Mouse (Mus musculus): ENCODE results near the gene Pde10a. TPM values are rescaled to one million over a fixed set of nuclear protein-coding genes. Genes with fewer than 3 reads are reported as not detected.

Gene Pde10a
- total and polyA plus RNA-seq, 2 experiments, result 0.28 to 0.56 TPM

- no peak overlapping the region for H3K9ac ChIP-seq (ENCODE audit: low read depth, low read length)
- H3K4me3 ChIP-seq (ENCODE audit: insufficient read depth, low read depth, low read length), result no peak overlapping the region
- no peaks in the 10 kb centered on the region for H3K36me3 ChIP-seq (ENCODE audit: control insufficient read depth, insufficient read depth, low read length)
- 84% methylated on average over 14 of the region's 14 CpGs for whole genome bisulfite sequencing
- no peaks in the 10 kb centered on the region for H3K79me2 ChIP-seq (ENCODE audit: control insufficient read depth, insufficient read depth, low read length)
- no peaks in the 10 kb centered on the region for H3K4me1 ChIP-seq (ENCODE audit: control insufficient read depth, insufficient read depth, low read length)
- H3K27ac ChIP-seq (replicated peaks; ENCODE audit: insufficient read depth, low read depth, low read length), result no peak overlapping the region
- no peak for DNase-seq (ENCODE audit: extremely low read depth, low read depth, low spot score)
- TF ChIP-seq POLR2A (IDR thresholded peaks at IDR 0.05; ENCODE audit: extremely low read depth, insufficient read depth, low read length) (no peak), CTCF (IDR thresholded peaks at IDR 0.05; ENCODE audit: low read depth, low read length) (no peak)
- H3K27me3 ChIP-seq (ENCODE audit: control insufficient read depth, insufficient read depth, low read length), result no peaks in the 10 kb centered on the region
These were observed 16.9 kb downstream of the Pde10a start for GRCm38 (mm10) chr17:8541974-8542538.

DNA sequence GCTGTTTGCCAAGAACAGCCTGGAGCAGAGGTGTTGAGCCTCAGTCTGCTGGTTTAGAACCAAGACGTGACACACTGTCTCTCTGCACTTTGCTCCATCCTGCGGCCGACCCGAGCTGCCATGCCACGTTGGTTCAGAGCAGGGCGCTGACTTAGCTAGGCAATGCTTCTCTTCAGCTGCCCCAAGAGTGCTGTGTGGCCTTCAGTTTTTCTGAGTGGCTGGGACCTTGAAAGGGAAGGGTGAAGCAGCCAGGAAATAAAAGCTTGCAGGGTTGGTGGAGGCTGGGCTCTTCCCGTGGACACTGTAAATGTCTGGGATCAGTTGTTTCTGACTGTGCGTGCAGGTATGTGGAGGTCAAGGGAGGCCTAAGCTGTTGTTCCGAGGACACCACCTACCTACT is 21.2 kb downstream of the Pde10a start:
- Histone ChIP-seq H3K36me3 (ENCODE audit: control insufficient read depth, insufficient read depth, low read length) (no peaks in the 10 kb centered on the region), H3K27ac (replicated peaks; ENCODE audit: insufficient read depth, low read depth, low read length) (no peak overlapping the region), H3K4me1 (ENCODE audit: control insufficient read depth, insufficient read depth, low read length) (no peaks in the 10 kb centered on the region), H3K4me3 (ENCODE audit: insufficient read depth, low read depth, low read length) (no peak overlapping the region), H3K27me3 (ENCODE audit: control insufficient read depth, insufficient read depth, low read length) (no peaks in the 10 kb centered on the region), H3K79me2 (ENCODE audit: control insufficient read depth, insufficient read depth, low read length) (no peaks in the 10 kb centered on the region), H3K9ac (ENCODE audit: low read depth, low read length) (no peak overlapping the region)
- 81% methylated on average over 9 of the region's 9 CpGs for WGBS
- no peak for DNase-seq (ENCODE audit: extremely low read depth, low read depth, low spot score)
- no peak for TF ChIP-seq POLR2A (IDR thresholded peaks at IDR 0.05; ENCODE audit: extremely low read depth, insufficient read depth, low read length)
- TF ChIP-seq CTCF (IDR thresholded peaks at IDR 0.05; ENCODE audit: low read depth, low read length), result no peak

GRCm38 (mm10) chr17:8548733-8549132 is 23.6 kb downstream of the Pde10a start:
- Histone ChIP-seq H3K27me3 (ENCODE audit: control insufficient read depth, insufficient read depth, low read length) (no peaks in the 10 kb centered on the region), H3K36me3 (ENCODE audit: control insufficient read depth, insufficient read depth, low read length) (no peaks in the 10 kb centered on the region), H3K4me1 (ENCODE audit: control insufficient read depth, insufficient read depth, low read length) (no peaks in the 10 kb centered on the region), H3K79me2 (ENCODE audit: control insufficient read depth, insufficient read depth, low read length) (no peaks in the 10 kb centered on the region), H3K27ac (replicated peaks; ENCODE audit: insufficient read depth, low read depth, low read length) (no peak overlapping the region), H3K4me3 (ENCODE audit: insufficient read depth, low read depth, low read length) (no peak overlapping the region), H3K9ac (ENCODE audit: low read depth, low read length) (no peak overlapping the region)
- 81% methylated on average over 4 of the region's 4 CpGs for WGBS
- DNase-seq (ENCODE audit: extremely low read depth, low read depth, low spot score), result no peak
- TF ChIP-seq CTCF (IDR thresholded peaks at IDR 0.05; ENCODE audit: low read depth, low read length), result no peak
- TF ChIP-seq POLR2A (IDR thresholded peaks at IDR 0.05; ENCODE audit: extremely low read depth, insufficient read depth, low read length), result no peak

GRCm38 (mm10) chr17:8551641-8552040 is 26.5 kb downstream of the Pde10a start:
- DNase-seq (ENCODE audit: extremely low read depth, low read depth, low spot score), result no peak
- no peak overlapping the region for H3K9ac ChIP-seq (ENCODE audit: low read depth, low read length)
- H3K36me3 ChIP-seq (ENCODE audit: control insufficient read depth, insufficient read depth, low read length), result no peaks in the 10 kb centered on the region
- 78% methylated on average over 3 of the region's 3 CpGs for WGBS
- no peaks in the 10 kb centered on the region for H3K4me1 ChIP-seq (ENCODE audit: control insufficient read depth, insufficient read depth, low read length)
- no peak overlapping the region for H3K4me3 ChIP-seq (ENCODE audit: insufficient read depth, low read depth, low read length)
- no peaks in the 10 kb centered on the region; the same call in 1 of the 2 replicates for H3K27me3 ChIP-seq (ENCODE audit: control insufficient read depth, insufficient read depth, low read length)
- TF ChIP-seq POLR2A (IDR thresholded peaks at IDR 0.05; ENCODE audit: extremely low read depth, insufficient read depth, low read length) (no peak), CTCF (IDR thresholded peaks at IDR 0.05; ENCODE audit: low read depth, low read length) (no peak)
- H3K27ac ChIP-seq (replicated peaks; ENCODE audit: insufficient read depth, low read depth, low read length), result no peak overlapping the region
- no peaks in the 10 kb centered on the region for H3K79me2 ChIP-seq (ENCODE audit: control insufficient read depth, insufficient read depth, low read length)

DNA sequence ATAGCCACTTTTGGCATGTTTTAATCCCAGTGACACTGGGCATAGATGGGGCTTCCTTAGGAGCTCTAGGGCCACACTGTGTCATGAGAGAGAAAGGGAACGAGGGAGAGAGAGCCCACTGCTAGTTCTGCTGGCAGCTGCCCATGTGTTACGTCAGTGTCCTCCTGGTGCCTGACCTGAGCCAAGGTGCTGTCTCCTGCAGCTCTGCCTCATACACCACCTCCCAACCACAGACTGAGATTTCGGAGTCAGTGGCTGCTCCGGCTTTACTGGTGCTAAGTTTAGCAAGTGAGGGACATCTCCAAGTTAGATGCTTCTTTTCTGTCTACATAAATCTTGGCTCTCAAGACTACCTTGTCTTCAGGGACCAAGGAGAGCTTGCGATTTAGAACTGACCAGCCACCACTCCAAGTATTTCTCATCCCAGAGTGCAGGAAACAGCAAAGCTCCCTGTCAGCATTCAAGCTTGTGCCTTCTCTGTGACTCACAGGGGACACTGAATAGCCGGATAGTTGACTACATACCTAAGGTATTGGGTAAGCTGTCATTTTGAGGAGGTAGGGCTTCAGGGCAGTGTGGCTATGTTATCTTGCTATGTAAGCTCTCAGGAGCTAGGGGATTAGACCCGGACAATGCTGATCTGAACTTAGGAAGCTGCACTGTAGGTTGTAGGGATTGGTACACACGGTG is 27.3 kb downstream of the Pde10a start:
- 69% methylated on average over 8 of the region's 8 CpGs for WGBS

DNA sequence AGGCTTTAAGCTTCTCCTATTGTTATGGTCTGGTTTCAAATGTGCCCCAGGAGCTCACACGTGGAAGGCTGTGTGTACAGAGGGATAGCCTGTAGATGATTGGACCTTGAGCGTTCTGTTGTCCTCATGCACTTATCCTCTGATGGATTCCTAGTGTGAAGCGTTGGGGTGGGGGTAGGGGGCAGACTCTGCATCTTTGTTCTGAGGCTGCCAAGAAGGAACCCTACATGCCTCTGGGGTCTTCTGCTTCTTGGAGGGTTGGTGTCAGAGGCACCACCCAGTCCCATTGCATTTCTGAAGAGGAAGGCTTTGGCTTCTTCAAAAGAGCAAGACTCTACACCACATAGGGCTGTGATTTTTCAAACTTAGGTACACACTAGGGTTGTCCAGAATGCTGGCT is 28.4 kb downstream of the Pde10a start:
- WGBS, result 75% methylated on average over 3 of the region's 3 CpGs
- DNase-seq (ENCODE audit: extremely low read depth, low read depth, low spot score), result no peak

More for the DNA sequence above, 27.3 kb downstream of the Pde10a start:
- no peak for DNase-seq (ENCODE audit: extremely low read depth, low read depth, low spot score)
- H3K9ac ChIP-seq (ENCODE audit: low read depth, low read length), result no peak overlapping the region
- no peaks in the 10 kb centered on the region; the same call in 1 of the 2 replicates for H3K27me3 ChIP-seq (ENCODE audit: control insufficient read depth, insufficient read depth, low read length)
- TF ChIP-seq POLR2A (IDR thresholded peaks at IDR 0.05; ENCODE audit: extremely low read depth, insufficient read depth, low read length) (no peak), CTCF (IDR thresholded peaks at IDR 0.05; ENCODE audit: low read depth, low read length) (no peak)
- H3K79me2 ChIP-seq (ENCODE audit: control insufficient read depth, insufficient read depth, low read length), result no peaks in the 10 kb centered on the region
- H3K4me1 ChIP-seq (ENCODE audit: control insufficient read depth, insufficient read depth, low read length), result no peaks in the 10 kb centered on the region
- no peak overlapping the region for H3K27ac ChIP-seq (replicated peaks; ENCODE audit: insufficient read depth, low read depth, low read length)
- no peak overlapping the region for H3K4me3 ChIP-seq (ENCODE audit: insufficient read depth, low read depth, low read length)
- H3K36me3 ChIP-seq (ENCODE audit: control insufficient read depth, insufficient read depth, low read length), result no peaks in the 10 kb centered on the region

More for the DNA sequence above, 28.4 kb downstream of the Pde10a start:
- no peak overlapping the region for H3K4me3 ChIP-seq (ENCODE audit: insufficient read depth, low read depth, low read length)
- TF ChIP-seq POLR2A (IDR thresholded peaks at IDR 0.05; ENCODE audit: extremely low read depth, insufficient read depth, low read length), result no peak
- no peak for TF ChIP-seq CTCF (IDR thresholded peaks at IDR 0.05; ENCODE audit: low read depth, low read length)
- H3K4me1 ChIP-seq (ENCODE audit: control insufficient read depth, insufficient read depth, low read length), result no peaks in the 10 kb centered on the region
- H3K79me2 ChIP-seq (ENCODE audit: control insufficient read depth, insufficient read depth, low read length), result no peaks in the 10 kb centered on the region
- H3K27ac ChIP-seq (replicated peaks; ENCODE audit: insufficient read depth, low read depth, low read length), result no peak overlapping the region
- no peaks in the 10 kb centered on the region for H3K36me3 ChIP-seq (ENCODE audit: control insufficient read depth, insufficient read depth, low read length)
- H3K27me3 ChIP-seq (ENCODE audit: control insufficient read depth, insufficient read depth, low read length), result no peaks in the 10 kb centered on the region; the same call in 1 of the 2 replicates
- H3K9ac ChIP-seq (ENCODE audit: low read depth, low read length), result no peak overlapping the region
